Mouse (Mus musculus): ENCODE results near the gene Syt8. TPM values are rescaled to one million over a fixed set of nuclear protein-coding genes. Genes with fewer than 3 reads are reported as not detected.

Gene Syt8
- polyA plus RNA-seq, 1 experiment, result not detected

DNA sequence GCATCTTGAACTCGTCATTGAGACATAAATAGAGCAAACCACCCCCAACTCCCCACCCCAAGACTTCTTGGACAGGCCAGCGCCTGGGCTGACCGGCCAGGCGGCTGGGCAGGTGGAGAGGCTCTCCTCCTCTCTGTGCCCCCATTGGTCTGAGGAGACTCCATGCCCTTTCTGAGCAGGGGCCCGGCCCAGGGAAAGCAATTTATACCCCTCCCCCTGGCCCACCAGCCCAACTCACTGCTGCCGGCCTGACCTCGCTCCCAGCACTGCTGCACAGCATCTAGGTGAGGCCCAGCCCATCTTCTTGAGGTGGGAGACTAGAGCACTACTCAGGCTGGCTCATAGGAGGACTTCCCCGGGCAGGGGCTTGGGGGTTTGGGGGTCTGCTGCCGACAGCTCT lies 6.9 kb downstream of the Syt8 start, which contains the start of gene Tnni2:
Gene Tnni2, plus strand, starts transcription at position 224 of the 400 bp plus-strand sequence.
- Histone ChIP-seq H3K4me1 (ENCODE audit: control insufficient read depth, insufficient read depth, low read length) (no peaks in the 10 kb centered on the region), H3K27ac (ENCODE audit: insufficient read depth, low read length) (no peak within 1 kb of the TSS), H3K4me3 (ENCODE audit: insufficient read depth, low read length) (no peak within 1 kb of the TSS)
- TF ChIP-seq CTCF (IDR thresholded peaks at IDR 0.05; ENCODE audit: extremely low read depth, insufficient read depth, low read length), result no peak
- TF ChIP-seq POLR2A (IDR thresholded peaks at IDR 0.05; ENCODE audit: extremely low read depth, insufficient read depth, low read length), result no peak

DNA sequence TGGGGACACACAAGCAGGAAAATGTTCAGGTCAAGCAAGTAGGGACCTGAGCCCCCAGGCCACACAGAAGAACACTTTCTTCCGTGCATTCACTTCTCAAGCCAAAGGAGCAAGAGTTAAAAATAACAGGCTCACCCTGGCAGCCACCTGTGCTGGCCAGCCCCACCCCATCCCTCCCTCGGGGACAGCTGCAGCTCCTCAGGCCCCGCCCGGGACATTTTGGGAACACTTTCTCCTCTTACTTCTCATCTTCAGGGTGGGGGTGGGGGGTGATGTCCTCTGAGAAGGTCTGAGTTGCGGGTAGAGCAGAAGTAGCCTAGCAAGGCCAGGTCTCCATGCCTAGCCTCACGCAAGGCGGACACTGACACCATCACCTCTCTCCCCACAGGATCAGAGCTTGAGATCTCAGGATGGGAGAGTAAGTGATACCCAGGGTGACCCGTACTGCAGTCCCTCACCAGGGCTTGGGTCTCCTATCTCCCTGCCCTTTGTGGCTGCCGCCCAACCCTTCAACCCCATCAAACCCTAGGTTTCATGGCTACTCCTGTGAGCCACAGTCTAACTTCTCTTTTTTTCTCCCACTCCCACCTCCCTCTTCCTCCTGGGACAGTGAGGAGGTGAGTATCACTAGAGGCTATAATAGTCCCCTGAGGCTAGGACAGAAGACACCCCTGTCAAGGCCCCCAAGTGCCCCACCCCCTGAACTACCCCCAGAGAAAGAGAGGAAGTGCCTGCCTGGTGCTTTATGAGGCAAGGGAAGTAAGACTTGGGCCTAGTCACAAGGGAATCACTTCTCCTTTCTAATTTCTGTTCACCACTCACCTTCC lies 7.6 kb downstream of the Syt8 start:
- no peak for TF ChIP-seq POLR2A (IDR thresholded peaks at IDR 0.05; ENCODE audit: extremely low read depth, insufficient read depth, low read length)
- no peak for TF ChIP-seq CTCF (IDR thresholded peaks at IDR 0.05; ENCODE audit: extremely low read depth, insufficient read depth, low read length)
- H3K4me1 ChIP-seq (ENCODE audit: control insufficient read depth, insufficient read depth, low read length), result no peaks in the 10 kb centered on the region
- no peak overlapping the region for H3K27ac ChIP-seq (ENCODE audit: insufficient read depth, low read length)

DNA sequence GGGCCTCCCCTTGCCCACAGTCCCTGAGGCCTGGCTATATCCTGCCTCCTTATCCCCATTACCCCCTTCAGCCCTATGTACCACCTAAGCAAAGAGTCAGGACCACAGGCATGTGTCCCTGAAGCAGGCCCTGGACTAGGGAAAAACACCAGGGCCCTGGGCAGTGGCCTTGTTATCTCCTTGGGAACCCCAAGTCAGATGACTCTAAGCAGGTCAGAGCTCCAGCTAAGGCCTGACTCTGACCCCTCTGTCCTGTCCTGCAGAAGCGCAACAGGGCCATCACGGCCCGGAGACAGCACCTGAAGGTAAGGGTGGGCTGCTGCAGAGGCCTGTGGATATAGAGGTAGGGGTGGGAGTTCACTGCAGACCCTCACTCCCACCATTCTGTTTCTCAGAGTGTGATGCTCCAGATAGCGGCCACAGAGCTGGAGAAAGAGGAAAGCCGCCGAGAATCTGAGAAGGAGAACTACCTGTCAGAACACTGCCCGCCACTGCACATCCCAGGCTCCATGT lies 8.3 kb downstream of the Syt8 start:
- H3K4me1 ChIP-seq (ENCODE audit: control insufficient read depth, insufficient read depth, low read length), result no peaks in the 10 kb centered on the region
- H3K27ac ChIP-seq (ENCODE audit: insufficient read depth, low read length), result 0 out of 2 replicates have a peak overlapping the region, but pooled peaks have one; percentile 35
- TF ChIP-seq CTCF (IDR thresholded peaks at IDR 0.05; ENCODE audit: extremely low read depth, insufficient read depth, low read length) (no peak), POLR2A (IDR thresholded peaks at IDR 0.05; ENCODE audit: extremely low read depth, insufficient read depth, low read length) (no peak)
- no peak overlapping the region for H3K4me3 ChIP-seq (ENCODE audit: insufficient read depth, low read length)

More for the DNA sequence above, 7.6 kb downstream of the Syt8 start:
- no peak overlapping the region for H3K4me3 ChIP-seq (ENCODE audit: insufficient read depth, low read length)

DNA sequence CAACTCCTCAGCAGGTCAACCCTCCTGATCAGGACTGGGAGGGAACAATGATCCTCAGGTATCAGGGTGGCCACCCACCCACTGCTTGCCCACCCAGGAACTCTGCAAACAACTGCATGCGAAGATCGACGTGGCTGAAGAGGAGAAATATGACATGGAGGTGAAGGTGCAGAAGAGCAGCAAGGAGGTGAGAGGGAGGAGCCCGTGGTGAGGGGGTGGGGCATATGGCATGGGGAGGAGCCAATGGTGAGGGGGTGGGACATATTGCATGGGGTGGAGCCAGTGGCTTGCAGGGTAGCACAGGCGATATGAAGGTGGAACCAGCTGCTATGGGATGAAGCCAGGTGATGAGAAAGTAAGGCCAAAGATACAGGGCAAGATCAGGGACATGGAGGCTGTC lies 8.8 kb downstream of the Syt8 start:
- no peak for TF ChIP-seq POLR2A (IDR thresholded peaks at IDR 0.05; ENCODE audit: extremely low read depth, insufficient read depth, low read length)
- TF ChIP-seq CTCF (IDR thresholded peaks at IDR 0.05; ENCODE audit: extremely low read depth, insufficient read depth, low read length), result no peak
- H3K4me3 ChIP-seq (ENCODE audit: insufficient read depth, low read length), result no peak overlapping the region
- no peak overlapping the region for H3K27ac ChIP-seq (ENCODE audit: insufficient read depth, low read length)
- H3K4me1 ChIP-seq (ENCODE audit: control insufficient read depth, insufficient read depth, low read length), result no peaks in the 10 kb centered on the region

DNA sequence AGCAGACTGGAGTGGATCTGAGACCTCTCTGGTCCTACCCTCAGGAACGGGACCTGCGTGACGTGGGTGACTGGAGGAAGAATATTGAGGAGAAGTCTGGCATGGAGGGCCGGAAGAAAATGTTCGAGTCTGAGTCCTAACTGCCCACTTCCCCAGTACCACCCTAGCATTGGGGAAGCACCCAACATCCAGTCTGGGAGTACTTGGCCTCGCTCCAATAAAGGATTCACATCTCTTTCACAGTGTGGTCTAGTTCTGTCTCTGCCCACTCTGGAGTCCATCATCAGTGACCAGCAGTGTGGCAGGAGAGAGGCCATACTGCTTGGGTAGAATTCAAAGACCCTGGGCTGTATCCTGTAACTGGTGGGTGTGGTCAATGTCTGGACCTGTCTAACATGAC lies 9.5 kb downstream of the Syt8 start:
- Histone ChIP-seq H3K27ac (ENCODE audit: insufficient read depth, low read length) (no peak overlapping the region), H3K4me1 (ENCODE audit: control insufficient read depth, insufficient read depth, low read length) (no peaks in the 10 kb centered on the region), H3K4me3 (ENCODE audit: insufficient read depth, low read length) (no peak overlapping the region)
- TF ChIP-seq POLR2A (IDR thresholded peaks at IDR 0.05; ENCODE audit: extremely low read depth, insufficient read depth, low read length), result no peak
- TF ChIP-seq CTCF (IDR thresholded peaks at IDR 0.05; ENCODE audit: extremely low read depth, insufficient read depth, low read length), result no peak

DNA sequence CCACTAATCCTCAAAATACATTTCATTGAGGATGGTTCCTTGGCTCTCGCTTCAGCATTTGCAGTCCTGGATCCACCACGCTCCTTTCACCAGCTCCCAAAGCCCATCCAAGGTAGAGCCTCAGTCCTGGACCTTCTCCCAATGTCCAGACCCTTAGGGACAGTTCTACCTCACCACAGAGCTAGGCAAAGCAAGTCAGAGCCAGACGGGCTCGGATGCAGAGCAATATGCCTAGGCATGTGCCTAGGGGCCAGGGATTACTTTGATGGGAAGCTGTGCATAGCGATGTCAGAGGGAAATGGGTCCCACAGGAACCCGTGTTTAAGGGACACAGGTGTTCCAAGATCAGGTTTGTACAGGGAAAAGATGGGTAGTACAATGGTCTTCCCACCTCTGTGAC lies 10.7 kb downstream of the Syt8 start:
- no peaks in the 10 kb centered on the region for H3K4me1 ChIP-seq (ENCODE audit: control insufficient read depth, insufficient read depth, low read length)
- H3K27ac ChIP-seq (ENCODE audit: insufficient read depth, low read length), result no peak overlapping the region
- TF ChIP-seq CTCF (IDR thresholded peaks at IDR 0.05; ENCODE audit: extremely low read depth, insufficient read depth, low read length) (no peak), POLR2A (IDR thresholded peaks at IDR 0.05; ENCODE audit: extremely low read depth, insufficient read depth, low read length) (no peak)
- H3K4me3 ChIP-seq (ENCODE audit: insufficient read depth, low read length), result no peak overlapping the region

DNA sequence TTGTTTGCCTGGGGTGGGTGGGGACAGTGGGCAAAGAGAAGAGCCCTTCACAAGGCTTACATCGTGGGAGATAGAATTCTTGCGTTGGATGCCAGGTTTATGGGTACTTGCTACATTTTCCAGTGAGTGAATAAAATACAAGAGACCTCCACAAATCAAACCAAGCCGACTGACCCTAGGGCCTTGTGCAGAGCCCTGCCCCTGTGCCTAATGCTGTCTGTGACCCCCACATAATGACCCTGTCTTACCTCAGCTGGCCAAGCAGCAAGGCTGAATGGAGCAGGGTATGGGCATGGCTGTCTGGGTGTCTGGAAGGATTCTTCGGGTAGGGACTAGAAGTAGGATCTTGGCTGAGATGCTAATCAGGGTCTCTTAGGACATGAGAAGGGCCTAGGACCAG lies 11.6 kb downstream of the Syt8 start:
- TF ChIP-seq POLR2A (IDR thresholded peaks at IDR 0.05; ENCODE audit: extremely low read depth, insufficient read depth, low read length) (no peak), CTCF (IDR thresholded peaks at IDR 0.05; ENCODE audit: extremely low read depth, insufficient read depth, low read length) (no peak)
- Histone ChIP-seq H3K27ac (ENCODE audit: insufficient read depth, low read length) (no peak overlapping the region), H3K4me1 (ENCODE audit: control insufficient read depth, insufficient read depth, low read length) (no peaks in the 10 kb centered on the region), H3K4me3 (ENCODE audit: insufficient read depth, low read length) (no peak overlapping the region)

DNA sequence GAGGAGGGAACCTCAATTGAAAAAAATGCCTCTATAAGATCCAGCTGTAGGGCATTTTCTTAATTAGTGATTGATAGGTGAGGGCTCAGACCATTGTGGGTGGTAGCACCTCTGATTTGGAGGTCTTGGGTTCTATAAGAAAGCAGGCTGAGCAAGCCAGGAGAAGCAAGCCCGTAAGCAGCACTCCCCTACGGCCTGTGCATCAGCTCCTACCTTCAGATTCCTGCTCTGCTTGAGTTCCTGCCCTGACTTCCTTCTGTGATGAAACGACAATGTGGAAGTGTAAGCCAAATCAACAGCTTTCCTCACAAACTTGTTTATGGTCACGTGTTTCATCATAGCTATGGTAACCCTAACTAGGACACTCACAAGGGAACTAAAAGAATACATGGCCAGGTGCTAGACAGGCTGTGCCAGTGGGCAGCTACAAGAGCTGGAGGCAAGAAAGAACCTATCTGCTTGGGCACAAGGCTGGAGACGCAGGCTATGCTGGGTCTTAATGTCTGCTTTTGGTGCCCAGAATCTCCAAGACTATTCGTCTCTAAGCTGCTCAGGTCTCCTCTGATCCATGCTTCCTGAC lies 14.5 kb downstream of the Syt8 start:
- H3K27ac ChIP-seq (ENCODE audit: insufficient read depth, low read length), result no peak overlapping the region
- no peaks in the 10 kb centered on the region for H3K4me1 ChIP-seq (ENCODE audit: control insufficient read depth, insufficient read depth, low read length)
- TF ChIP-seq CTCF (IDR thresholded peaks at IDR 0.05; ENCODE audit: extremely low read depth, insufficient read depth, low read length), result no peak
- H3K4me3 ChIP-seq (ENCODE audit: insufficient read depth, low read length), result no peak overlapping the region

DNA sequence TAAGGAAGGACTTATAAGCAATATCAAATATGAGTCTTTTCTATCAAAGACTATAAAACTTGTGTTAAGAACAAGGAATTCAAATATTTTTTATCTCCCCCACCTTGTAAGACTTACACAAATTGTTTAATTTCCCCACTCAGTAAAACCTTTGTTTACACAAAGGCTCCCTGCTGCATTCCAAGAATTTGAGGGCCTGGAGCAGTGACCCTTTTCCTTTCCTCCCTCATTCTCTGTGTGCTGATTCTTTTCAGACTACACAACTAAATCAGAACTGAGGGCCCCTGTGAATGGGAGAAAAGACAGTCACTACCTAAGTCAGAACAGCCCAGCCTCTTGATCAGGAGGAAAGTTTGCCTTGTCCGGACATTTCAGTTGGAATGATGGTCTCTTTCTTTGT lies 20.1 kb downstream of the Syt8 start:
- Histone ChIP-seq H3K4me3 (ENCODE audit: insufficient read depth, low read length) (no peak overlapping the region), H3K27ac (ENCODE audit: insufficient read depth, low read length) (no peak overlapping the region), H3K4me1 (ENCODE audit: control insufficient read depth, insufficient read depth, low read length) (peaks cover 3% of the 10 kb centered on the region; the same call in 1 of the 2 replicates)
- TF ChIP-seq POLR2A (IDR thresholded peaks at IDR 0.05; ENCODE audit: extremely low read depth, insufficient read depth, low read length), result no peak
- TF ChIP-seq CTCF (IDR thresholded peaks at IDR 0.05; ENCODE audit: extremely low read depth, insufficient read depth, low read length), result no peak

DNA sequence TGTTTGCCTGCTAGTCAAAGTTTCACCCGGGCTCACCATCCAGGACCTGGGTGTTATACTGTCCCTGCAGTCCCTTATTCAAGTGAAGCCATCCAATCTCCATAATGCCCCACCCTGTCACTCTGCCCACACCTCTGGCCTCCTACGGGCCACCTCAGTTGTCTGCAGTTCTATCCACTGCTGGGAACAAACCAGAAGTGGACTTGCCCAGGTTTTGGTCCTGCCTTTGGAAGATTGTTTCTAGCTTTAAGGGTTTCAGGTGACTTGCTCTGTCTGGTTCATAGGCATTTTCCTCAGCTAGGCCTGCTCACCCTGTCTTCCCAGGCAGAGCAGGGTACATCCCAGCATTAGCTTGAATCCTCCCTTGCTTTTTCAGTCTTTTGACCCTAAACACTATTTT lies 20.6 kb downstream of the Syt8 start:
- Histone ChIP-seq H3K27ac (ENCODE audit: insufficient read depth, low read length) (no peak overlapping the region), H3K4me1 (ENCODE audit: control insufficient read depth, insufficient read depth, low read length) (peaks cover 3% of the 10 kb centered on the region; the same call in 1 of the 2 replicates), H3K4me3 (ENCODE audit: insufficient read depth, low read length) (no peak overlapping the region)
- TF ChIP-seq POLR2A (IDR thresholded peaks at IDR 0.05; ENCODE audit: extremely low read depth, insufficient read depth, low read length), result no peak
- no peak for TF ChIP-seq CTCF (IDR thresholded peaks at IDR 0.05; ENCODE audit: extremely low read depth, insufficient read depth, low read length)
